Mouse (Mus musculus) CH12.LX (cell line): ENCODE measurements around the gene Mettl26. TPM values are rescaled to one million over a fixed set of nuclear protein-coding genes. Genes with fewer than 3 reads are reported as not detected.

ENCODE experiments used
- DNase-seq: peaks from one replicate; pipeline ENCODE4 v3.0.0-alpha.2; 2013; ENCODE audit errors: extremely low read depth
- H3K27ac ChIP-seq: 2 replicates; pipeline ENCODE4 v1.5.1; 2012; ENCODE audit warnings: low read depth, mild to moderate bottlenecking, control low read depth, moderate library complexity; ENCODE audit not compliant: insufficient read depth
- H3K27me3 ChIP-seq: replicated peaks from 2 replicates; pipeline ENCODE3; 2012; ENCODE audit warnings: inconsistent platforms
- H3K36me3 ChIP-seq, 2 experiments: replicated peaks in 1 of 2; 2 replicates each; pipeline versions ENCODE3 to v1.6.1; 2012; ENCODE audit warnings: inconsistent platforms in 1 of 2, low read length in 1 of 2, mild to moderate bottlenecking in 1 of 2, mixed read lengths in 1 of 2, moderate library complexity in 1 of 2; ENCODE audit not compliant: control insufficient read depth in 1 of 2, insufficient read depth in 1 of 2
- H3K4me1 ChIP-seq, 2 experiments: 2 replicates each; pipeline ENCODE4 v1.6.1; 2012; ENCODE audit warnings: inconsistent platforms in 1 of 2, moderate library complexity in 1 of 2; ENCODE audit not compliant: insufficient read depth in 2 of 2, control insufficient read depth in 1 of 2
- H3K4me2 ChIP-seq: 2 replicates; pipeline ENCODE4 v1.6.1; 2012; ENCODE audit warnings: low read depth, mild to moderate bottlenecking, control low read depth; ENCODE audit not compliant: poor library complexity, insufficient read depth, severe bottlenecking
- H3K4me3 ChIP-seq, 3 experiments: fragments of 150-350 bp in 1 of 3; sonication (generic) in 1 of 3; replicated peaks in 1 of 3; 2 replicates each; pipeline versions ENCODE3 to v1.5.1; 2011 to 2012; ENCODE audit warnings: low read depth in 2 of 3, low read length in 2 of 3, mild to moderate bottlenecking in 2 of 3, moderate library complexity in 2 of 3, control low read depth in 1 of 3, improper control_type of control experiment in 1 of 3, inconsistent platforms in 1 of 3, mixed read lengths in 1 of 3; ENCODE audit not compliant: poor library complexity in 1 of 3
- H3K79me2 ChIP-seq: replicated peaks from 2 replicates; pipeline ENCODE4 v1.6.1; 2012; ENCODE audit warnings: mild to moderate bottlenecking, moderate library complexity; ENCODE audit not compliant: control insufficient read depth, poor library complexity, insufficient read depth, severe bottlenecking; ENCODE audit errors: extremely low read depth
- H3K9ac ChIP-seq: 2 replicates; pipeline ENCODE4 v1.6.1; 2012; ENCODE audit warnings: low read depth, mild to moderate bottlenecking, control low read depth, moderate library complexity; ENCODE audit not compliant: insufficient read depth
- H3K9me3 ChIP-seq: replicated peaks from 2 replicates; pipeline ENCODE3; 2012; ENCODE audit warnings: low read length, inconsistent platforms, mixed read lengths
- CHD1 ChIP-seq: IDR thresholded peaks from 2 replicates; pipeline ENCODE4 v1.6.1; 2012; ENCODE audit warnings: low read depth, low read length, improper control_type of control experiment, inconsistent platforms
- CHD2 ChIP-seq: IDR thresholded peaks from 2 replicates; pipeline ENCODE4 v1.6.1; 2011; ENCODE audit warnings: low read length, improper control_type of control experiment
- ELF1 ChIP-seq: IDR thresholded peaks from 2 replicates; pipeline ENCODE4 v1.6.1; 2014; ENCODE audit warnings: low read depth, mild to moderate bottlenecking, inconsistent platforms, low read length, improper control_type of control experiment
- EP300 ChIP-seq: IDR thresholded peaks from 2 replicates; pipeline ENCODE4 v1.6.1; 2011; ENCODE audit warnings: low read length, improper control_type of control experiment
- ETS1 ChIP-seq: conservative IDR thresholded peaks from 2 replicates; pipeline ENCODE4 v1.6.1; 2012; ENCODE audit warnings: low read depth, mild to moderate bottlenecking, inconsistent platforms, low read length, improper control_type of control experiment, moderate library complexity
- GABPA ChIP-seq: IDR thresholded peaks from 2 replicates; pipeline ENCODE4 v1.6.1; 2012; ENCODE audit warnings: low read depth, low read length, improper control_type of control experiment, inconsistent platforms; ENCODE audit not compliant: insufficient replicate concordance
- IRF4 ChIP-seq: IDR thresholded peaks from 2 replicates; pipeline ENCODE4 v1.6.1; 2014; ENCODE audit warnings: low read depth, mild to moderate bottlenecking, inconsistent platforms, low read length, improper control_type of control experiment
- JUN ChIP-seq: IDR thresholded peaks from 2 replicates; pipeline ENCODE4 v1.6.1; 2011; ENCODE audit warnings: low read depth, mild to moderate bottlenecking, low read length, improper control_type of control experiment, moderate library complexity; ENCODE audit not compliant: insufficient read depth
- KAT2A ChIP-seq: IDR thresholded peaks from 2 replicates; pipeline ENCODE4 v1.6.1; 2012; ENCODE audit warnings: low read length, improper control_type of control experiment, inconsistent platforms; ENCODE audit not compliant: insufficient replicate concordance
- MXI1 ChIP-seq: IDR thresholded peaks from 2 replicates; pipeline ENCODE4 v1.6.1; 2011; ENCODE audit warnings: mild to moderate bottlenecking, low read depth, low read length, improper control_type of control experiment
- NRF1 ChIP-seq: IDR thresholded peaks from 2 replicates; pipeline ENCODE4 v1.6.1; 2014; ENCODE audit warnings: low read depth, mild to moderate bottlenecking, inconsistent platforms, low read length, improper control_type of control experiment, moderate library complexity
- POLR2A ChIP-seq: IDR thresholded peaks from 2 replicates; pipeline ENCODE4 v1.6.1; 2011; ENCODE audit warnings: low read depth, mild to moderate bottlenecking, improper control_type of control experiment, low read length
- POLR2AphosphoS2 ChIP-seq: IDR thresholded peaks from 2 replicates; pipeline ENCODE4 v1.6.1; 2011; ENCODE audit warnings: low read depth, low read length, improper control_type of control experiment
- RAD21 ChIP-seq: IDR thresholded peaks from 2 replicates; pipeline ENCODE4 v1.6.1; 2011; ENCODE audit warnings: low read depth, mild to moderate bottlenecking, low read length, improper control_type of control experiment, moderate library complexity
- RCOR1 ChIP-seq: conservative IDR thresholded peaks from 2 replicates; pipeline ENCODE4 v1.6.1; 2012; ENCODE audit warnings: low read depth, mild to moderate bottlenecking, inconsistent platforms, low read length, improper control_type of control experiment
- SIN3A ChIP-seq: IDR thresholded peaks from 2 replicates; pipeline ENCODE4 v1.6.1; 2012; ENCODE audit warnings: low read length, improper control_type of control experiment, inconsistent platforms
- SMC3 ChIP-seq: IDR thresholded peaks from 2 replicates; pipeline ENCODE4 v1.6.1; 2011; ENCODE audit warnings: low read depth, low read length, improper control_type of control experiment
- USF2 ChIP-seq: conservative IDR thresholded peaks from 2 replicates; pipeline ENCODE4 v1.6.1; 2011; ENCODE audit warnings: low read depth, low read length, improper control_type of control experiment
- ZKSCAN1 ChIP-seq: IDR thresholded peaks from 2 replicates; pipeline ENCODE4 v1.6.1; 2012; ENCODE audit warnings: low read depth, inconsistent platforms, low read length, improper control_type of control experiment, borderline replicate concordance
- ZMIZ1 ChIP-seq: IDR thresholded peaks from 2 replicates; pipeline ENCODE4 v1.6.1; 2012; ENCODE audit warnings: low read depth, mild to moderate bottlenecking, inconsistent platforms, low read length, improper control_type of control experiment
- ZNF384 ChIP-seq: IDR thresholded peaks from 2 replicates; pipeline ENCODE4 v1.6.1; 2012; ENCODE audit warnings: low read depth, low read length, improper control_type of control experiment, inconsistent platforms
- dilution Hi-C: fragments of 300-500 bp; cut with MboI; formaldehyde crosslinking; loops from 2 replicates; pipeline ENCODE4 v1.14.3; 2020; ENCODE audit warnings: low sequenced_read_pairs; ENCODE audit not compliant: extremely low pct_unique_long_range_greater_than_20kb, extremely low pct_ligation_motif_present
- in situ Hi-C: fragments of 300-500 bp; cut with MboI; formaldehyde crosslinking; loops from 3 replicates; pipeline ENCODE4 v1.14.3; 2019; ENCODE audit warnings: low sequenced_read_pairs, low pct_ligation_motif_present, low pct_unique_long_range_greater_than_20kb, mixed read lengths
- polyA plus RNA-seq: library from polyadenylated mRNA; unstranded; fragments of >175 nt; gene quantifications from 2 replicates; pipeline ENCODE4 v1.2.1, GENCODE M21; 2012; ENCODE audit warnings: low read depth; ENCODE audit not compliant: insufficient read length
- total RNA-seq, 2 experiments: library from RNA; depleted of rRNA; stranded (reverse); fragments of 300-350 nt in 1 of 2; fragments of >200 nt in 1 of 2; gene quantifications; 2 replicates each; pipeline ENCODE4 v1.2.3; 2012 to 2014

Gene Mettl26
- total and polyA plus RNA-seq, 3 experiments: 29.8 to 52.5 (median 33.0) TPM

GRCm38 (mm10) chr17:25827011-25827410 is 47.9 kb upstream of the Mettl26 start:
- dilution Hi-C loops (no loop called here), in situ Hi-C loops (no loop called here)
- peaks cover 9% of the 10 kb centered on the region for H3K79me2 ChIP-seq
- H3K4me2 ChIP-seq: no peak overlapping the region
- no peak overlapping the region for H3K27ac ChIP-seq
- no peak overlapping the region for H3K9ac ChIP-seq
- H3K9me3 ChIP-seq: no peaks in the 10 kb centered on the region
- peaks cover 8% of the 10 kb centered on the region for H3K27me3 ChIP-seq
- peaks cover 49 to 70% of the 10 kb centered on the region in 2 experiments for H3K36me3 ChIP-seq
- DNase-seq: no peak
- peaks cover 26 to 59% of the 10 kb centered on the region in 2 experiments for H3K4me1 ChIP-seq
- TF ChIP-seq CHD2 (no peak), CHD1 (no peak), MXI1 (no peak), ZMIZ1 (no peak), EP300 (no peak), KAT2A (no peak), JUN (no peak), GABPA (no peak), ZKSCAN1 (no peak), ZNF384 (no peak), RCOR1 (no peak), NRF1 (no peak), SIN3A (no peak), ELF1 (no peak), IRF4 (no peak), RAD21 (no peak), POLR2AphosphoS2 (no peak)
- H3K4me3 ChIP-seq: no peak overlapping the region

GRCm38 (mm10) chr17:25827546-25828222 is 47.2 kb upstream of the Mettl26 start:
- Histone ChIP-seq H3K9me3 (no peaks in the 10 kb centered on the region), H3K4me1 (peaks cover 26 to 59% of the 10 kb centered on the region in 2 experiments), H3K27me3 (peaks cover 1% of the 10 kb centered on the region), H3K4me2 (no peak overlapping the region), H3K27ac (no peak overlapping the region)
- in situ Hi-C loops (no loop called here), dilution Hi-C loops (no loop called here)
- DNase-seq: no peak
- TF ChIP-seq USF2 (no peak), ETS1 (no peak), SMC3 (no peak), POLR2A (no peak)
- TF ChIP-seq, all 38 proteins: peak for 0
- Histone ChIP-seq H3K79me2 (peaks cover 14% of the 10 kb centered on the region), H3K9ac (no peak overlapping the region), H3K36me3 (peaks cover 49 to 70% of the 10 kb centered on the region in 2 experiments), H3K4me3 (no peak overlapping the region)
